Mouse (Mus musculus) CH12F3 (cell line): ENCODE data around the gene Scd3.
"Not testable (repeated sequence)": the region's sequence is repeated elsewhere in the genome, so short reads cannot be mapped to it uniquely, and the experiment has no call there.

Experiments used
- in situ Hi-C: fragments of 300-500 bp; cut with MboI; formaldehyde crosslinking; loops from 2 replicates; pipeline ENCODE4 v1.14.3; 2020; ENCODE audit warnings: low sequenced_read_pairs

The Scd3 gene

GRCm38 (mm10) chr19:44231608-44232151 is 28.6 kb downstream of the Scd3 start:
- in situ Hi-C loops, result no loop called here

- in situ Hi-C loops, result no loop called here
These were observed 34.5 kb downstream of the Scd3 start for GRCm38 (mm10) chr19:44237471-44238006.

- in situ Hi-C loops, result no loop called here
These were observed 35.8 kb downstream of the Scd3 start for GRCm38 (mm10) chr19:44238906-44239305.

GRCm38 (mm10) chr19:44245761-44246171 is 42.7 kb downstream of the Scd3 start:
- in situ Hi-C loops, result loop anchor here (10.0 kb wide), 1 partner anchor 49 kb away; the partner anchor contains the start of gene Scd2

- in situ Hi-C loops, result loop anchor here (10.0 kb wide), 1 partner anchor 48 kb away; the partner anchor contains the start of gene Scd2
These were observed 43.4 kb downstream of the Scd3 start for GRCm38 (mm10) chr19:44246341-44246911.

GRCm38 (mm10) chr19:44247281-44248080 is 44.4 kb downstream of the Scd3 start:
- in situ Hi-C loops, result loop anchor here (10.0 kb wide), 1 partner anchor 47 kb away; the partner anchor contains the start of gene Scd2

- in situ Hi-C loops, result loop anchor here (10.0 kb wide), 1 partner anchor 47 kb away; the partner anchor contains the start of gene Scd2
These were observed 45.2 kb downstream of the Scd3 start for GRCm38 (mm10) chr19:44248081-44248853.

GRCm38 (mm10) chr19:44248854-44249351 is 45.8 kb downstream of the Scd3 start:
- in situ Hi-C loops, result loop anchor here (10.0 kb wide), 1 partner anchor 46 kb away; the partner anchor contains the start of gene Scd2

GRCm38 (mm10) chr19:44251138-44251537 is 48.1 kb downstream of the Scd3 start:
- in situ Hi-C loops, result not testable (repeated sequence)

GRCm38 (mm10) chr19:44251936-44252558 is 49.0 kb downstream of the Scd3 start:
- in situ Hi-C loops, result no loop called here

GRCm38 (mm10) chr19:44254106-44254505 is 51.0 kb downstream of the Scd3 start:
- in situ Hi-C loops, result not testable (repeated sequence)

GRCm38 (mm10) chr19:44257377-44257966 is 54.4 kb downstream of the Scd3 start:
- in situ Hi-C loops, result no loop called here

GRCm38 (mm10) chr19:44259484-44259883 is 56.4 kb downstream of the Scd3 start:
- in situ Hi-C loops, result no loop called here

- in situ Hi-C loops, result no loop called here
These were observed 57.4 kb downstream of the Scd3 start for GRCm38 (mm10) chr19:44260487-44260886.

- in situ Hi-C loops, result no loop called here
These were observed 58.7 kb downstream of the Scd3 start for GRCm38 (mm10) chr19:44261774-44262173.

- in situ Hi-C loops, result no loop called here
These were observed 60.5 kb downstream of the Scd3 start for GRCm38 (mm10) chr19:44263581-44263980.

GRCm38 (mm10) chr19:44264226-44264625 is 61.2 kb downstream of the Scd3 start:
- in situ Hi-C loops, result no loop called here

GRCm38 (mm10) chr19:44265300-44265699 is 62.2 kb downstream of the Scd3 start:
- in situ Hi-C loops, result no loop called here

GRCm38 (mm10) chr19:44265911-44266337 is 62.9 kb downstream of the Scd3 start:
- in situ Hi-C loops, result no loop called here

GRCm38 (mm10) chr19:44266458-44266823 is 63.4 kb downstream of the Scd3 start:
- in situ Hi-C loops, result no loop called here
